Mouse (Mus musculus): ENCODE data around the gene Eif5b. TPM values are rescaled to one million over a fixed set of nuclear protein-coding genes. Genes with fewer than 3 reads are reported as not detected.

The Eif5b gene
- total RNA-seq, 2 experiments from 2014 or later: 40.7 to 41.1 TPM

Other genes with a start within 250 kb of the Eif5b start
- gene Tsga10, start 131.6 kb upstream of the Eif5b start, total RNA-seq (2021): 10 to 100 TPM; 17.8 to 19.3 TPM
- gene Lipt1, start 126.3 kb upstream of the Eif5b start, total RNA-seq (2021): 1 to 10 TPM; 8.8 to 9.4 TPM
- 10 to 100 TPM; 10.7 to 11.3 TPM for gene Mitd1, start 107.6 kb upstream of the Eif5b start, total RNA-seq (2021)
- 100 to 1,000 TPM; 139 to 146 TPM for gene Mrpl30, start 107.5 kb upstream of the Eif5b start, total RNA-seq (2021)
- not detected for gene Lyg2, start 81.5 kb upstream of the Eif5b start, total RNA-seq (2021)
- gene Lyg1, start 40.3 kb upstream of the Eif5b start, total RNA-seq (2021): not detected
- 10 to 100 TPM; 56.6 to 71.1 TPM for gene Txndc9, start 117 bp upstream of the Eif5b start, total RNA-seq (2021)
- gene Rev1, start 131.8 kb downstream of the Eif5b start, total RNA-seq (2021): 10 to 100 TPM; 39.3 to 40.7 TPM

All from left cerebral cortex, adult 18-20 months (tissue).